Mouse (Mus musculus): ENCODE measurements at regions not wholly inside any gene's neighbourhood (a gene's known extent, or its start where the extent isn't known, plus 50 kb on each side); places are given as distances from the start of the nearest gene placed in this dataset.

GRCm38 (mm10) chr6:127207308-127207707 is 55.3 kb upstream of the Ccnd2 start:
- no peak for DNase-seq (ENCODE audit: low spot score in 2 of 2)

GRCm38 (mm10) chr6:127213355-127213754 is 61.4 kb upstream of the Ccnd2 start:
- DNase-seq (ENCODE audit: low spot score in 2 of 2) = no peak

- DNase-seq (ENCODE audit: low spot score in 2 of 2) = no peak
Measured at GRCm38 (mm10) chr6:127215915-127216314, 63.9 kb upstream of the Ccnd2 start.

DNA sequence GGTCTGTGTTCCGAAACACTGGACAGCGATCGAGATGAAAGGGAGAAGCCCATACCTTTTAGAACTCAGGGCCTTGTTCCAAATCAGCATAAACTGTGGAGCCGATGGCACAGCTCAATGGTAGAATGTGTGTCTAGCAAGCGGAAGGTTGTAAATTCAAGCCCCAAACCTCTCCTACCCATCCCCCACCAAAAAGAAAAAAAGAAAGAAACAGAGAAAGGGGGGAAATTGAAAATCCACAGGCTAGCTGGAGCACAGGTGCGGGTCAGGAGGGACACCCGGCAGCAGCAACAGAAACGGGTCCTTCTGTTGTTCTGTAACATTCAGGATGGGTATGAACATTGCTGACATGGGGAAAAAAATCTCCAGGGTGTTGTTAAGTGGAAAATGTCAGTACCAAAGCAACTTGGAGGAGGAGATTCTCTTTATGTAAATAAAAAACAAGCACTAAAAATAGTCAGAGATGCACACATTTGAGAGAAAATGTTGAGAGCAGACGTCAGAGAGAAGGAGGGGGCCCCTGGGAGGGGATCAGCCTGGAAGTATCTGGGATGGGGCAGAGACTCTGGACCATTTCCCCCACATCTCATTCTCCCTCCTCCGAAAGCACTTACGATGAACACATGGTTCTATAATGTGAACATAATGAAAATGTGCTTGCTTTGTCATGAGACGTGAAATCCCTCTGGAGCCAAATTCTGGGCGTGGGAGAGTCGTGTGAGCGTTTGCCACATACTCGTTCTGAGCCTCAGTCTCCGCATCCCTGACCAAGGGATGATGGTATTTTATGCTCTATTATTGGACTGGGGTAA is 66.8 kb upstream of the Ccnd2 start:
- peak; percentile 8 to 32 for DNase-seq (ENCODE audit: low spot score in 2 of 2)

DNA sequence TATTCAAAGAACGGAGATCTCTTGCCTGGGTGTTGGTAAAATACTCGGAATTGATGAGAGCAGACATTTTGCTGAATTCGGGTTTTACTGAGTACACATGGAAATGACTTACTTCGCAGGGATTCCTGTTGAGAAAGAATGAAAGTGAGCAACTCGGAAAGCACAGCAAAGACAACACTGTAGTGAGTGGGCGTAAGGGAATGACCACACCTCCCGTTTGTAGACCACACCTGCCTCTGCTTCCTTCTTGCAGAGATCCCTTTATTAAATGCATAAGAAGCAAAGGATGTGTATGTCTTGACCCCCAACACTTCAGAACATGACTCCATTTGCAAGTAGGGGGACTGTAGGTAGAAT is 67.4 kb upstream of the Ccnd2 start:
- DNase-seq (ENCODE audit: low spot score in 2 of 2) = no peak

DNA sequence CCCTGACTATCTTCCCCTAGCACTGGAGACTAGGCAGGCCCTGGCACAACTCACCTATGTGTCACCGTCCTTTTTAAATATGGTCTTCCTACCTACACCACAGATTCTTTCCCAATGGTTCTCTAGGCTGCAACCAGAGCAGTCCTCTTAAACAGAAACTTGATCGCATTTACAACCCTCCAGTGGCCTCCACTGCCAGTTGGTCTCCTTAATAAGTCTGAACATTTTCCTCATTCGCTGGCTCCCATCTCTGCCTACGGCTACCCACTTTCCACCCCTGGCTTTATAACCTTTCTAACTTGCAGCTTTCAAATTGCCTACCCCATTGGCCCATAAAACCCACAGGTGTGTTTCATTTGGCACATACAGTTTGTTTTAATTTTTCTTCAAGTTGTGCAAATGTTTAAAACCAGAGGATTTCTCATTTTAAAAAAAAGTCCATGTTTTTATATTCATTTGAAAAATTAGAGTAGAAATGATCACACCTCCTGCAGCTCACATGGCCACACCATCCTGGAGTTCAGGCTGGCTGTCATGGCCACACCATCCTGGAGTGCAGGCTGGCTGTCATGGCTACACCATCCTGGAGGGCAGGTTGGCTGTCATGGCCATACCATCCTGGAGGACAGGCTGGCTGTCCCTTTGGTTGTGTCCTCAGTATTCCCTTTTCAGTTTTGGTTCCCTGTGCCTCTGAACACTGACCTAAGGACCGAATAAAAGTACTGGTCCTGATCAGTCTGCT is 74.4 kb upstream of the Ccnd2 start:
- DNase-seq (ENCODE audit: low spot score in 2 of 2) = no peak

- DNase-seq (ENCODE audit: low spot score in 2 of 2) = no peak
Measured at GRCm38 (mm10) chr6:127236510-127237109, 84.6 kb upstream of the Ccnd2 start.

DNA sequence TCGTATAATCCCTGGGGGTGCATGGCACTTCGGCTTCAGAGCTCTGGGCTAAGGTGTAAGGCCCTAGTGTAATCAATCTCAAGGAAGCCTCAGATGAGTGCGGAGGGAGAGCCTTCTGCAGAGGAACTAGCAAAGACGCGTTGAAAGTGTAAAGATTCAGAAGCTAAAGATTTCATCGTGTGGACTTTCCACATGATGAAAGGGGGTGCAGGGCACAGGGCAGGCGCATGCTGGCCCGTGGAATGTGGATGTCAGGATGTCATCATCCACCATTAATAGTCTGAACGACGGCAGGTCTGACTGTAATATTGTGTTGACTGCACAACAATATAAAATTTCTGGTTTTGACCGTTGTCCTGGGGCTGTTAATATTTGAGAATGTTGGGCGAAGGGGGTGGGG is 85.2 kb upstream of the Ccnd2 start:
- DNase-seq (ENCODE audit: low spot score in 2 of 2) = no peak

- DNase-seq (ENCODE audit: low spot score in 2 of 2) = no peak
Measured at GRCm38 (mm10) chr6:127239529-127240471, 87.8 kb upstream of the Ccnd2 start.

DNA sequence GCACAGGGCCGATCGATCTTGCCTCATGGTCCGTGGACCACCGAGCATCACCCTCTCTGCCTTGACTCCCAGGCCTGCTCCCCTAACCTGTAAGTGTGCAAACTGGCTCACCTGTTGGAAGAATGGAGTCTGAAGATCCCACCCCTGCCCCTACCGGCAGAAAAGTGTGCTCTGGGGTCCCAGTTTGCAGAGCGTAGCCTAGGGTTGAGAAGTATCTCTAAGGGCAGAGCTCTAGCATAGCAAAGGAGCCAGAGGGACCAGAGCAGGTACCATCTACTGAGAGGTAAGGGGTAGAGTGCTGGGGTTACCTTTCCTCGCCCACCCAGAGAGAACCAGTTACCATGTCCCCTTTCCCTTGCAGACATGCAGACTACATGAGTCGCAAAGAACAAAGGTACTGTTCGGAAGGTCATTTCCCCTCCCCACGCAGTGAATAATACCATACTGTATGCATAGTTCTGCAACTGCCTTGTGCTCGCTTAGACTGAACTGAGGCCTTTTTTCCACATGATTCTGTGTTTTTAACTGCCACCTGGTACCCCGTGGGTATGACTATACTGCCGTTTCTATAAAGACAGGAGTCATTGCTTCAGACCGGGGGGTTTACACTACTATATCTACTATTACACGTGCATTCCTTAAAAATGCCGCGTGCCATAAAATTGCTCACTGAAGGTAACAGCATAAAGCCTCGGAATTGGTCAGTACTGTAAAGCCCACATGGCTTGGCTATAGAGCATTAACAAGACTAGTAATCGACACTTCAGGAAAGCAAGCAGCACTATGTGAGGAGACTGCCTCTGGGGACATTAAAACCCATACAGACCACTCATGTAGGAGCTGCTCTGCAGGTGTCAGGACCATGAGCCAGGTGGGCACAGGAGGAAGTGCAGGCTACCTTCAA is 88.7 kb upstream of the Ccnd2 start:
- no peak for DNase-seq (ENCODE audit: low spot score in 2 of 2)

- DNase-seq (ENCODE audit: low spot score in 2 of 2) = no peak
Measured at GRCm38 (mm10) chr6:127241693-127242425, 89.9 kb upstream of the Ccnd2 start.

DNA sequence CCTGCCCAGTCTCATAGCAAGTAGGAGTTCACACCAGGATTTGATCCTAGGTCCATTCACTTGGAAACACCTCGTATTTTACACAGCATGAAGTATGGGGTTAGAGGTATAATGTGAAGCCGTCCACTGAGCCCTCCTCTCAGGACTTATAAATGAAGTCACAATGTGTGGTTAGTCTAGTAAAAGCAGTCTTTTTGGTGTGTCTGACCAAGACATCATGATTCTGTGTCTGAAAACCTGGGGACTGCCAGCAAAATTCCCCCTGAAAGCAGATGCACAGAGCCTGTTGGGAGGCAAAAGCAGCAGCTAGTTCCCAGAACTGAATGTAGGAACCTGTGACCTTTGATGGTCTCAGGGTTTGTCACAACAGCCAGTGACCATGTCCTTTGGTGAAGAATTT is 91.0 kb upstream of the Ccnd2 start:
- no peak for DNase-seq (ENCODE audit: low spot score in 2 of 2)

- no peak for DNase-seq (ENCODE audit: low spot score in 2 of 2)
Measured at GRCm38 (mm10) chr6:127245814-127246440, 93.9 kb upstream of the Ccnd2 start.

- no peak for DNase-seq (ENCODE audit: low spot score in 2 of 2)
Measured at GRCm38 (mm10) chr6:127246730-127247129, 94.7 kb upstream of the Ccnd2 start.

DNA sequence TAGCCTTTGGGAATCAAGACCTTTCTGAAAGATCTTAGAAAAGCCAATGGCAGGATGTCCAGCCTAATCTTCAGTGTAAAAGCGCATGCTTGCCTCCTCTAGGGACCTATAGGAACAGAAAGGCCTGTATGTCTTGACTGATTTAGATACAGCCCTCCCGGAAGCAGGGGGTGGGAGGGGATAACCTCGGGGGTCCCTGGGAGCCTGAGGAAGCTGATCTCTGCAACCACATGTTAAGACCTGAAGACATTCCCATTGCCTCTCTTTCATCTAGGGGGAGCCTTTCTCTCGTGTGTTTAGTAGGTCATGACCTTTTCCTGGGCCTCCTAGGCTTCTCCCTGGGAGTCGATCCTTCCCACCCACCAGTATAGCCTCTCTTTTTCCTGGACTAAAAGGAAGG is 95.3 kb upstream of the Ccnd2 start:
- no peak for DNase-seq (ENCODE audit: low spot score in 2 of 2)

- no peak for DNase-seq (ENCODE audit: low spot score in 2 of 2)
Measured at GRCm38 (mm10) chr6:127250181-127250873, 98.3 kb upstream of the Ccnd2 start.

DNA sequence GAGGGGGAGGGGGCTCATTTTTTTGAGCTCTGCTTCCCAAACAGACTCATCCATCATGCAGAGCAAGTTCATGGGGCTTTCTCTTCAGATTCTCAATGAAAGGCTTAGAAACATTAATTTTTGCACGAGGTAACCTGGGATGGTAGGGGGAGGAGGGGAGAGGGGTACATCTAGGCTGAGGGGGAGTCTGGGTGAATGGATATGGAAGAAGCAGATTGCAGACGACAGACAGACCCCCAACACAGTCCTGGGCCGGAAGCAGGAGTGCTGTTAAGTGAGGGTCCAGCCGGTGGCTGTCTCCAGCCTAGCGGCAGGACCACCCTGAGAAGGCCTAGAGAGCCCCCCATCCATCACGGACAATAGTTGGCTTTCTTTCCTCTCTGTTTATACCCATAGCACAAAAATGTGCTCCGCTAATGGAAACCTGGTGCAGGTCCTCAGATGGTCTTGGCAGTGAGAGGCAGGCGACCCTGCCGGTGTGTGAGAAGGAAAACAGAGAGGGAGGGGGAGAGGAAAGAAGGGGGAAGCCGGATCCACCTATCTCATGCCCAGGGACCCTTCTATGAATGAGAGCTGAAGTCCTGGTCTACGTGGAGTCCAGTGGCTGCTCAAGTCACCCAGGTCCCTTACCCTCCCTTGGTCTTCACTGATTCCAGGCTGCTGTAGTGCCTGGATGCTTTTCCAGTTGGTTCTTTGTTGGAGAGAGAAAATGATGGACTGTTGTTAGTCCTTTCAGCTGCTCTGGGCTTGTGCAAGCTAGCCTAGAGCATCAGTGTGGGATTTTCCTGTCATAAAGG is 99.1 kb upstream of the Ccnd2 start:
- no peak for DNase-seq (ENCODE audit: low spot score in 2 of 2)

- DNase-seq (ENCODE audit: low spot score in 2 of 2) = no peak
Measured at GRCm38 (mm10) chr6:127251671-127251985, 99.6 kb upstream of the Ccnd2 start.
